8 mouse cellular contexts compared by ENCODE assay signal in genomic region chr19:43832425-43833069, GRCm38 (mm10). TPM values are rescaled to one million over a fixed set of nuclear protein-coding genes. Genes with fewer than 3 reads are reported as not detected.
DNase-seq lines count a peak whose midpoint lies in the region; ATAC-seq and TF ChIP-seq lines count a peak whose summit lies in the region.

No protein-coding gene starts in this region.

- intact Hi-C loops in heart, postnatal 25 days (cut with DNase I) = loop anchor here (1.0 to 5.0 kb wide), 3 partner anchors 74 to 127 kb away; partner anchors contain the start of gene Dnmbp

- TF ChIP-seq POLR2A in bone marrow, adult 2 months (IDR thresholded peaks at IDR 0.05; ENCODE audit: borderline replicate concordance, control insufficient read depth, low read depth, low read length) = no peak

- H3K9ac ChIP-seq in ES-E14 (ENCODE audit: insufficient read depth, low read depth, low read length, poor library complexity, severe bottlenecking) = no peak overlapping the region
- H3K9ac ChIP-seq in embryonic facial prominence, embryonic 14.5 days (ENCODE audit: low read depth, low read length) = no peak overlapping the region

- no peaks in the 10 kb centered on the region for H3K4me1 ChIP-seq in ES-E14 (ENCODE audit: control insufficient read depth in 2 of 2, insufficient read depth in 2 of 2, low read length in 2 of 2, poor library complexity in 1 of 2)
- H3K4me1 ChIP-seq in bone marrow, adult 2 months (ENCODE audit: control insufficient read depth, insufficient read depth, low read length) = no peaks in the 10 kb centered on the region; the same call in 1 of the 2 replicates
- H3K4me1 ChIP-seq in embryonic facial prominence, embryonic 14.5 days (ENCODE audit: control insufficient read depth, insufficient read depth, low read length) = no peaks in the 10 kb centered on the region

- no peaks in the 10 kb centered on the region; the same call in 1 of the 2 replicates for H3K27me3 ChIP-seq in embryonic facial prominence, embryonic 14.5 days (replicated peaks; ENCODE audit: control insufficient read depth, insufficient read depth, low read length)

- TF ChIP-seq CTCF in bone marrow, adult 2 months (IDR thresholded peaks at IDR 0.05; ENCODE audit: control insufficient read depth, insufficient read depth, low read length) = peak; percentile 95

- DNase-seq in ES-E14 (ENCODE audit: low read depth, low spot score) = peak; percentile 68
- peak; percentile 70 for DNase-seq in embryonic facial prominence, embryonic 14.5 days (ENCODE audit: low spot score)
- peak; percentile 10 for DNase-seq in heart, postnatal 25 days (ENCODE audit: low spot score)
- DNase-seq in layer of hippocampus, adult 9-11 months = peak; percentile 58
- DNase-seq in lung, postnatal 14 days = peak; percentile 80
- DNase-seq in retina, postnatal 1 day = peak; percentile 88
- DNase-seq in urinary bladder, postnatal 14 days (ENCODE audit: low spot score) = peak; percentile 73

- ATAC-seq in embryonic facial prominence, embryonic 14.5 days (ENCODE audit: low read depth) = no peak

- H3K9me3 ChIP-seq in ES-E14 (ENCODE audit: control insufficient read depth, insufficient read depth, low read depth, low read length) = no peaks in the 10 kb centered on the region
- H3K9me3 ChIP-seq in embryonic facial prominence, embryonic 14.5 days (ENCODE audit: control insufficient read depth, low read length) = no peaks in the 10 kb centered on the region

- in situ Hi-C loops in ES-E14 (cut with MboI; ENCODE audit: low sequenced_read_pairs in 2 of 2, unreplicated experiment in 2 of 2) = loop anchor here (10.0 kb wide), 2 partner anchors 122 to 132 kb away; no protein-coding TSS in a partner anchor

- no peak overlapping the region for H3K27ac ChIP-seq in ES-E14 (ENCODE audit: insufficient read depth, low read depth, low read length, poor library complexity, severe bottlenecking)
- no peak overlapping the region; the same call in 1 of the 2 replicates for H3K27ac ChIP-seq in bone marrow, adult 2 months (ENCODE audit: control insufficient read depth, insufficient read depth, low read depth, low read length, poor library complexity)
- H3K27ac ChIP-seq in embryonic facial prominence, embryonic 14.5 days (replicated peaks; ENCODE audit: low read depth, low read length) = no peak overlapping the region

- no peaks in the 10 kb centered on the region for H3K36me3 ChIP-seq in ES-E14 (ENCODE audit: control insufficient read depth, insufficient read depth, low read length, poor library complexity, severe bottlenecking)
- no peaks in the 10 kb centered on the region for H3K36me3 ChIP-seq in embryonic facial prominence, embryonic 14.5 days (ENCODE audit: control insufficient read depth, insufficient read depth, low read length)

- H3K4me3 ChIP-seq in ES-E14 (ENCODE audit: insufficient read depth in 1 of 2, low read depth in 1 of 2, low read length in 2 of 2, poor library complexity in 1 of 2, severe bottlenecking in 1 of 2) = no peak overlapping the region
- no peak overlapping the region for H3K4me3 ChIP-seq in bone marrow, adult 2 months (replicated peaks; ENCODE audit: control insufficient read depth, low read depth, low read length)
- H3K4me3 ChIP-seq in embryonic facial prominence, embryonic 14.5 days (ENCODE audit: low read depth, low read length) = no peak overlapping the region

- WGBS in bone marrow, adult 2 months = 33% methylated on average over 21 of the region's 21 CpGs
- 25% methylated on average over 21 of the region's 21 CpGs for WGBS in embryonic facial prominence, embryonic 14.5 days

- peak overlapping the region; percentile 40; the same call in 1 of the 2 replicates for H3K4me2 ChIP-seq in embryonic facial prominence, embryonic 14.5 days (ENCODE audit: low read depth, low read length)

TF ChIP-seq in ES-E14, 5 proteins besides CTCF, POLR2A, EP300 and RAD21:
- TF ChIP-seq HCFC1 (IDR thresholded peaks at IDR 0.05; ENCODE audit: borderline replicate concordance, insufficient read depth, low read length) (no peak), MAFK (IDR thresholded peaks at IDR 0.05; ENCODE audit: insufficient read depth, low read depth, low read length) (peak; percentile 75), ZC3H11A (IDR thresholded peaks at IDR 0.05; ENCODE audit: borderline replicate concordance, low read depth, low read length) (peak; percentile 54; the same call in 1 of the 2 replicates), CHD2 (IDR thresholded peaks at IDR 0.05; ENCODE audit: low read depth, low read length) (no peak), ZNF384 (IDR thresholded peaks at IDR 0.05; ENCODE audit: low read depth, low read length) (no peak)

RNA-seq across cellular contexts. Expression of gene Abcc2, which starts 50.6 kb away (rescaled TPM):
- total RNA-seq in ES-E14 (2012; rRNA removed) = 1.6 and 3.8 TPM in 2 replicates
- polyA plus RNA-seq in bone marrow, adult 2 months (2011; ENCODE audit: insufficient read depth, insufficient read length, low replicate concordance, missing spikeins) = 0.66 and 0.75 TPM in 2 replicates
- 0.07 TPM in 2 replicates for polyA plus RNA-seq in embryonic facial prominence, embryonic 14.5 days (2014; fragmentation: Nextera tagmentation; extraction: Ambion mirVana)
- total RNA-seq in heart, postnatal 25 days (2021) = not detected

Comparison
In these comparisons a context has a peak if more than half of its experiments do, and no peak if none do; other contexts are left out.
1. DNase-seq: peak in every context shown above with its lines; median percentile 88 in retina, postnatal 1 day; 80 in lung, postnatal 14 days; 73 in urinary bladder, postnatal 14 days; 70 in embryonic facial prominence, embryonic 14.5 days; 68 in ES-E14; 58 in layer of hippocampus, adult 9-11 months; 10 in heart, postnatal 25 days.